Mouse (Mus musculus) lung, adult 2 months (tissue): Measurements from ENCODE around the gene Arntl. TPM values are rescaled to one million over a fixed set of nuclear protein-coding genes. Genes with fewer than 3 reads are reported as not detected.
A peak's percentile ranks its signal among the peaks of the same experiment; 100 is the strongest.

Experiments used
- DNase-seq: peaks from one replicate; pipeline ENCODE4 v3.0.0; 2022
- H3K4me1 ChIP-seq: fragments of 200-500 bp; 2 replicates; pipeline ENCODE4 v1.6.1; 2011; ENCODE audit warnings: low read length; ENCODE audit not compliant: control insufficient read depth, insufficient read depth
- H3K4me3 ChIP-seq: fragments of 200-500 bp; replicated peaks from 2 replicates; pipeline ENCODE3; 2011; ENCODE audit warnings: low read depth, mild to moderate bottlenecking, control low read depth, low read length; ENCODE audit errors: extremely low read depth
- CTCF ChIP-seq: fragments of 200-500 bp; IDR thresholded peaks from 2 replicates; pipeline ENCODE4 v1.5.1; 2011; ENCODE audit warnings: mild to moderate bottlenecking, low read length, control low read depth; ENCODE audit not compliant: insufficient read depth
- POLR2A ChIP-seq: fragments of 200-500 bp; IDR thresholded peaks from 2 replicates; pipeline ENCODE4 v1.6.1; 2011; ENCODE audit warnings: low read depth, mild to moderate bottlenecking, control low read depth, low read length, borderline replicate concordance; ENCODE audit errors: extremely low read depth
- WGBS: fragments of 180-500 bp; shearing (Covaris S2); methylation state at CpG from one replicate; pipeline ENCODE4 v1.1.7; 2018; 5-methylcytosine and 5-hydroxymethylcytosine counted together
- polyA plus RNA-seq: library from polyadenylated mRNA; depleted of rRNA; stranded (reverse); fragments of >200 nt; gene quantifications from 2 replicates; pipeline ENCODE4 v1.2.3, GENCODE M21; 2012

The Arntl gene
- polyA plus RNA-seq, 1 experiment, result 15.8 TPM

DNA sequence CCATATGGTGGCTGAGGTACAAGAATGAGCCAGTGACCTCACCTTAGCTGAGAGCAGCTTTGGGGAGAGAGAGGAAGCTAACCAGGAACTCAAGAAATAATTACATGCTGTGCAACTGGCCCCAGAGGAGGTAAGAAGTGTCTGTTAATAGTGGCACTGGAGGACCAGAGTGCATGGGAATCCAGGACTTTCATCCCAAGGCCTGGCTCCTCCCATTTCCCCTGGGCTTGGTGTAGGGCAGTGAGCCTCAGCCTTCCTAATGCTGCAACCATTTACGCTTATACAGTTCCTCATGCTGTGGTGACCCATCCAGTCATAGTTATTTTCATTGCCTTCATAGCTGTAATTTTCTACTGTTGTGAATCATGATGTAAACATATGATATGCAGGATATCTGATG, 17.4 kb downstream of the Arntl start:
- TF ChIP-seq CTCF (no peak), POLR2A (no peak)
- WGBS, result 90% methylated on average over 1 of the region's 1 CpGs
- no peak for DNase-seq
- no peak overlapping the region for H3K4me3 ChIP-seq
- H3K4me1 ChIP-seq, result no peaks in the 10 kb centered on the region

DNA sequence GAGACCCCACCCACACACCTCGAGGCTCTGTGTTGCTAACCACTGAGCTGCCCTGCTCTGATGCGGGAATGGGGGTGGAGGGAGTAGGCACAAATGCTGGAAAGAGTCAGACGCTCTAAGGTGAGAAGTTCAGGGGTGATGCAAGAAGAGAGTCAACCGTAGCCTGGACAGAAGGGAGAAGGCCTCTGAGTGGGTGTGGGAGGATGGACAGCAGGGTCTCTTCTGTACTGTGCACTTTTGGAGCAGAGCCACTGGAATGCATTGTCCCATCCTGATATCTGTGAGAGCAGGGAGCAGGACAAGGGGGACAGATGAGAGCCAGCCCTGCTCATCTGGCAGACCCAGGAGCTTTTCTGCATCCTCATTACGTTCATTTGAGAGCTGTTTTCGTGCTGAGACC, 21.2 kb downstream of the Arntl start:
- no peak overlapping the region for H3K4me3 ChIP-seq
- WGBS, result 72% methylated on average over 6 of the region's 6 CpGs
- H3K4me1 ChIP-seq, result no peaks in the 10 kb centered on the region
- no peak for TF ChIP-seq POLR2A
- TF ChIP-seq CTCF, result no peak
- DNase-seq, result no peak

DNA sequence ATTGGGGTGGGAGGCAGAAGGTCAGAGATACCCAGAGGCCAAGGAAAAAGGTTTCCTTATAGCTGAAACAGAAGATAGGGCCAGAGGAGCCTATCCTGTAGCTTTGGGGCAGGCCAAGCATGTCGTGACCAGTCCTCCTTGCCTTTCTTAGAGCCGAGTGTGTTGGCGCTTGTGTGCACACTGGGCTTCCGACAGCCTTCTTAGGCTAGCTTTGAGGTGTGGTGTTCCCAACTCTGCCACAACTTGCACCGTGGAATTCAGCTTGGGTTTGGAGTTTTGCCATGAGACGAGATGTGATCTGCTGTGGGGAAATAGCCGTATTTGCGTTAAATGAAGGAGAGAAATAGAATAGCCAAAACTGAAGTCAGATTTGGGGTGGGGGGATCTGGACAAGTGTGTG, 28.9 kb downstream of the Arntl start:
- TF ChIP-seq POLR2A (no peak), CTCF (no peak)
- Histone ChIP-seq H3K4me3 (no peak overlapping the region), H3K4me1 (peaks cover 10% of the 10 kb centered on the region)
- 83% methylated on average over 8 of the region's 8 CpGs for WGBS
- no peak for DNase-seq

DNA sequence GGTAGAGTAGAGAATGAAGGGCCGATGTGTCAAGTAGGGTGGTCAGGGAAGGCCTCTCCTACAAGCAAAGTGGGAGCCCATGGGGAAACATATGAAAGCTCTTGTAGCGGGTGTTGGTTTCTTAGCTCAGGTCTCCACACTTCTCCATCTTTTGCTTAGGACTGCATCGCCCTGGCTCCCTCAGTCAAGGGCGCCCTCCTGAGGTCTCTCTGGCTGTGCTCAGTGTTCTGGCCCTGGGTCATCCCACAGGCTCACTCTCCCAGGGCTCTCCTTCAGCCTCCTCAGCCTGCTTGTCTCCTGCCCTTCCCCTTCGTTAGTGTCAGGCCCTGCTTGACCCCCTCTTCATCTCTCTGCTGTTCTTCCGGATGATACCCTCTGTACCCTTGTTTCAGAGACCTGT, 31.1 kb downstream of the Arntl start:
- Histone ChIP-seq H3K4me1 (peaks cover 20% of the 10 kb centered on the region), H3K4me3 (no peak overlapping the region)
- DNase-seq, result no peak
- TF ChIP-seq CTCF, result 0 out of 2 replicates have a peak, but pooled peaks have one; percentile 12
- TF ChIP-seq POLR2A, result no peak
- WGBS, result 81% methylated on average over 6 of the region's 6 CpGs

DNA sequence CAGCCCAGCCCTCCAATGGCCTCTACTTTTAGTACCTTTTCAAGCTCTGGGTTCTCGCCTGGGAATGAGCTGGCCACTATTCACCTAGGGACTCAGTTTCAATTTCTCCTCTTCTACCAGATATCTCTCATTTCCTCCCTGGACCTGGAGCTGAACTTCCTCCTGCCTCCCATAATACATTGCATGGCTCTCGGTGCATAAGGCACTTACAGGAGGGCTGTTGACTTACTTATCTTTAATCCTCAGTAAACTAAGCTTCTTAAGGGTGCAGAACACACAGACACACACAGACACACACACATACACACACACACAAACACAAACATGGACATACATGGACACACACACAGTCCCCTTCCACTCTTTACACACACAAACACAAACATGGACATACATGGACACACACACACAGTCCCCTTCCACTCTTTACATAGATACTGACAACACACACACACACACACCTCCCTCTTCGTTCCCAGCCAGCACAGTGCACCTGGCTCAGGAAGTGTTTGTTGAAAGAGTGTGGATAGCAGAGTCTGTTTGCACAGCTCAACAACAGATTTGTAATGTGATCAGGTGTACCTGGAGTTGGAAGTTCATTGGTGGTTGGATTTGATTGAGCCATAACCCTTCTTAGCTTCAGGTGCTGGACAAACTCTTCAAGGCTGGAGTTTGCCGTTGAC, 32.3 kb downstream of the Arntl start:
- TF ChIP-seq CTCF, result no peak
- no peak for TF ChIP-seq POLR2A
- 51% methylated on average over 4 of the region's 4 CpGs for WGBS
- Histone ChIP-seq H3K4me1 (peaks cover 20% of the 10 kb centered on the region), H3K4me3 (no peak overlapping the region)
- DNase-seq, result no peak

DNA sequence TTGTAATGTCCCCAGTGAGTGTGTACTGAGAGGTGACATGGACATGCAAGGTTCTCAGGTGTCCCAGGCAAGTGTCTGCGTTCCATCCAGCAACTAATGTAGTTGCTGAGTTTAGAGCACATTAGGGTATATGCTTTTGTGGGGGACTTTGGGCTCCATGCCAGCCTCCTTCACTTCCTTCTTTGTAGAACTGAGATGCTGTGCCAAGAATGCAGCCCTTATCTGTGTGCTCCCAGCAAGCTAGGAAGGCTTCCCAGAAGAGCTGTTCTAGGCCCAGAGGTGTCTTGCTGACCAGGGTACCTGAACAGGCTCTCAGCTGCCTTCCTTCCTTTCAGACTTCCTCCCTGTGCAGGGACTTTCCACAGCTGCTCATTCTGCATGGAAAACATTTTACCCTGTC, 33.2 kb downstream of the Arntl start:
- peaks cover 20% of the 10 kb centered on the region for H3K4me1 ChIP-seq
- TF ChIP-seq CTCF, result no peak
- TF ChIP-seq POLR2A, result no peak
- H3K4me3 ChIP-seq, result no peak overlapping the region
- no peak for DNase-seq
- 44% methylated on average over 1 of the region's 1 CpGs for WGBS

DNA sequence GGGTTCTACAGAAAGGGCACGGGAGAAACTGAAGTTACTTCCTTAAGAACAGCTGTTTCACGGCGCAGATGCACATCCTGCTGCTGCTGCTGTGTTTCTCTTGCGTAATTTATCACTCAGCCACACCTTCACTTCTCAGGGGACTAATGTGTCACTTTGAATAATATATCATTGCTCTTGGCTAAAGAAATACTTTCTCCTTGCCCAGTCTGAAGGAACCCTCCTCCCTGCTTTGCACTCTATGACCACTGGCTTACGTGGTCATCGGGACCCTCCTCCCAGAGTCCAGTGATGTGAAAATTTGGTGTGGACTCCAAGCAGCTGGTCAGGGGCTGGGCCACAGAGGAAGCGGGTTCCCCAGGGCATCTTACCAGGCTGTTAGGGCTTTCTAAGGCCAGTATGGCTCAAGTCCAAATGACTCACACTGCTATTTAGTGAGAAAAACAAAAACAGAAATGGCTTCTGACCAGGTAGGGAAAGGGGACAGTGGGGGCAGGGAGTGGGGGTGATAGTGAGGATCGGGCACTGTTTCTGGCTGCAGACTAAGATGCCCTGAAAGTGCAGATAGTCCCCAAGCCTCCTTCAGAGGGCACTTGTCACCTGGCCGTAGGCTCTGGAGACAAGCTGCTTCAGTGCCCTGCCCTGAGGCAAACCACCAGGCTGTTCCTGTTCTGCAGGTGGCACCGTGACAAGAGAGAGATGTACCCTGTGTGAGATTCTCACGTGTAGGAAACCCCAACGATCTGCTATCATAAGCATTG, 34.8 kb downstream of the Arntl start:
- DNase-seq, result peak; percentile 35
- Histone ChIP-seq H3K4me1 (peaks cover 20% of the 10 kb centered on the region), H3K4me3 (no peak overlapping the region)
- no peak for TF ChIP-seq POLR2A
- no peak for TF ChIP-seq CTCF
- 33% methylated on average over 12 of the region's 12 CpGs for WGBS

- 27% methylated on average over 6 of the region's 6 CpGs for WGBS
- H3K4me3 ChIP-seq, result no peak overlapping the region
- peaks cover 20% of the 10 kb centered on the region for H3K4me1 ChIP-seq
- DNase-seq, result peak; percentile 46
- no peak for TF ChIP-seq POLR2A
- TF ChIP-seq CTCF, result no peak
Observed at GRCm38 (mm10) chr7:113242688-113243087, 35.4 kb downstream of the Arntl start.

DNA sequence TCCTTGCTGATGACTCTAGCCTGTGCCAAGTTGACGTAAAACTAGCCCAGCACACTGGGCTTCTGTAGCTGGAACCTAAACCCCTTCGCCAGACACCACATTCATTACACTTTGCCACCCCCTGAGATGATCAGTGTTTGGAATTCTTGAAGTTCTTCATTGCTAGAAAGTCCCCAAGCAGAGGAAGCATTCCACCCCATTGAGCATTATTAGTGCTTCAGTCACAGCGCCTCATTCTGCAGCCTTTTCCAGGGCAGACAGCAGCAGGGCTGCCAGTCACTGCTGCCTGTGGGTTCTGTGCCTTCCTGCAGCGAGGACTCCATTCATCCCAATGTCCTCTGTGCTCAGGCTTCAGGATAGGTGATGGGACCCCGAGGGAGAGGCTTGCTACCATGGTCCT, 37.9 kb downstream of the Arntl start:
- WGBS, result 86% methylated on average over 5 of the region's 5 CpGs

GRCm38 (mm10) chr7:113246512-113246911, 39.2 kb downstream of the Arntl start:
- Histone ChIP-seq H3K4me3 (no peak overlapping the region), H3K4me1 (peaks cover 19% of the 10 kb centered on the region)
- TF ChIP-seq POLR2A (no peak), CTCF (no peak)
- 82% methylated on average over 4 of the region's 4 CpGs for WGBS
- DNase-seq, result no peak

More for the DNA sequence above, 37.9 kb downstream of the Arntl start:
- DNase-seq, result no peak
- Histone ChIP-seq H3K4me3 (no peak overlapping the region), H3K4me1 (peaks cover 22% of the 10 kb centered on the region)
- TF ChIP-seq POLR2A (no peak), CTCF (no peak)
